Mouse (Mus musculus): ENCODE data around the gene Tspan32. TPM values are rescaled to one million over a fixed set of nuclear protein-coding genes. Genes with fewer than 3 reads are reported as not detected.

Tspan32 gene
- polyA plus RNA-seq (2015; fragmentation: Illumina TruSeq; extraction: RNeasy Lipid Tissue Mini Kit (QIAGEN cat#74804); ENCODE audit: low read depth, low replicate concordance) = 0.48 TPM

GRCm38 (mm10) chr7:143004727-143005343, at the start of gene Tspan32:
Gene Tspan32 (plus strand): TSS chr7:143005046.

GRCm38 (mm10) chr7:142968809-142969511, 35.9 kb upstream of the Tspan32 start, which contains the start of gene Ascl2:
Gene Ascl2 (minus strand): TSS chr7:142969264.

GRCm38 (mm10) chr7:143052626-143053007, 47.8 kb downstream of the Tspan32 start, which contains the start of gene Cd81:
Gene Cd81 (plus strand): TSS chr7:143052739.

DNA sequence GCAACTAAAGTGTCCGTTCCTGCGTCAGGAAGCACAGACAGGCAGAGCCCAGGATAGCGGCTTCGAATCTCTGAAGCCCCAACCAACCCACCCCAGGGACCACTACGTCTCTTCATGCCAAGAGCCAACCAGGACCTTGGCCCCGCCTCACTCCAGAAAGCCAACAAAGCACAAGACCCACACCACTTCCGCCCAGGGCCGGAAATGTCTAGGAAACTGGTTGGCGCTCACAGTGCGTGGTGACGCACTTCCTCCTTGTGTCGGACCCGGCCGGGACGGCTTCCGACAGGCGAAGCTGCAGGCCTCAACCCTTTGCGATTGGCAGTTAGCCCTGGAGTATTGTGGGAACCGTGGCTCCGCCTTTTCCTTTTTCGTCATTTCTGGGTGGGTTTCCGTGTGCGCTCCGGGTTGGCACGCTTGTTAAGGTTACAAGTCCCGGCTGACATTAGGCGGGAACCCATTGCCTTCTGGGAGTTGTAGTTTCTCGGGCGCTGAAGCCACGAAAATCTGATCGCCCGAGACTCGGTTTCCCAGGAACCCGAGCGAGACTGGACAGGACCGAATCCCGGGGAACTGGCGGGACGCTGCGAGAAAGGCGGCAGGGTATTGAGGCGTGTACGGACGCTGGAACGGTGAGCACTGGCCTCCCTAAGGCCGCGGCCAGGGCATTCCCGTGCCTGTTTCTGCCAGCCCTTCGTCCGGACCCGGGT, 64.2 kb downstream of the Tspan32 start, which contains the start of gene Tssc4:
TSS of gene Tssc4 (plus strand) at position 368 of the 710 bp plus-strand sequence.

Other genes starting within 250 kb of the Tspan32 start
- 9.7 TPM for gene Th, start 73.9 kb upstream of the Tspan32 start, polyA plus RNA-seq (2015; fragmentation: Illumina TruSeq; extraction: RNeasy Lipid Tissue Mini Kit (QIAGEN cat#74804); ENCODE audit: low read depth, low replicate concordance)
- 0.28 TPM for gene Ascl2, start 35.8 kb upstream of the Tspan32 start, polyA plus RNA-seq (2015; fragmentation: Illumina TruSeq; extraction: RNeasy Lipid Tissue Mini Kit (QIAGEN cat#74804); ENCODE audit: low read depth, low replicate concordance)
- 477 TPM for gene Cd81, start 47.7 kb downstream of the Tspan32 start, polyA plus RNA-seq (2015; fragmentation: Illumina TruSeq; extraction: RNeasy Lipid Tissue Mini Kit (QIAGEN cat#74804); ENCODE audit: low read depth, low replicate concordance)
- 53.7 TPM for gene Tssc4, start 64.2 kb downstream of the Tspan32 start, polyA plus RNA-seq (2015; fragmentation: Illumina TruSeq; extraction: RNeasy Lipid Tissue Mini Kit (QIAGEN cat#74804); ENCODE audit: low read depth, low replicate concordance)
- gene Trpm5, start 89.6 kb downstream of the Tspan32 start, polyA plus RNA-seq (2015; fragmentation: Illumina TruSeq; extraction: RNeasy Lipid Tissue Mini Kit (QIAGEN cat#74804); ENCODE audit: low read depth, low replicate concordance) = 0.12 TPM
- gene Kcnq1, start 101.3 kb downstream of the Tspan32 start, polyA plus RNA-seq (2015; fragmentation: Illumina TruSeq; extraction: RNeasy Lipid Tissue Mini Kit (QIAGEN cat#74804); ENCODE audit: low read depth, low replicate concordance) = 0.42 TPM

Data from brain, adult 10 weeks (tissue).